In the genomic region with DNA sequence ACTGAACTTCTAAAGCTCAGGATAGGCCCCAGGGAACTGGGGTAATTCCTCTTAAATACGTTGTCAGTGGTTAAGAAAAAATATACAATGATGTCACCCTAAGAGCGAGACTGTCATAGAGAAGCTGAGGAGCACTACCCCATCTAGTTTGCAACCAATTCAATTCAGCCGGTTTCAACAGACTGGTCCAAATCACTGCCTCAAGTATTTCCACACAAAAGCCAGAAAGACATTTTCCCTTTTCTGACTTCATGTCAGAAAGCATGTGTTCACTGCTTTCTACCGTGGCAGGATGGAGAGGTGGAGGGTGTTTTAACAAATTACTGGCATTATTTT, we compare ENCODE assay signal across 9 mouse cellular contexts. TPM values are rescaled to one million over a fixed set of nuclear protein-coding genes. Genes with fewer than 3 reads are reported as not detected.
A peak's percentile ranks its signal among the peaks of the same experiment; 100 is the strongest.
DNase-seq lines count a peak whose midpoint lies in the region; ATAC-seq lines count a peak whose summit lies in the region.
"Had no signal": no experiment of that assay in that cellular context is flagged by ENCODE, and none has a peak within 500 bp of the region (broad histone marks: within the 10 kb centered on the region; RNA-seq: fewer than 3 reads in every experiment).

No protein-coding gene starts in this region.

- H3K27ac ChIP-seq in lung, embryonic 15.5 days: 0 out of 2 replicates have a peak overlapping the region, but pooled peaks have one; percentile 87
- peak overlapping the region; percentile 91; the same call in 1 of the 2 replicates for H3K27ac ChIP-seq in embryonic facial prominence, embryonic 13.5 days
- H3K27ac ChIP-seq in limb, embryonic 13.5 days: peak overlapping the region; percentile 86

- WGBS in lung, embryonic 15.5 days: 3% methylated on average over 4 of the region's 4 CpGs
- WGBS in embryonic facial prominence, embryonic 13.5 days: 1% methylated on average over 4 of the region's 4 CpGs
- 11% methylated on average over 4 of the region's 4 CpGs for WGBS in limb, embryonic 13.5 days

- H3K4me2 ChIP-seq in lung, embryonic 15.5 days: peak overlapping the region; percentile 82
- H3K4me2 ChIP-seq in embryonic facial prominence, embryonic 13.5 days: peak overlapping the region; percentile 69
- peak overlapping the region; percentile 63 for H3K4me2 ChIP-seq in limb, embryonic 13.5 days (replicated peaks)

- peak overlapping the region; percentile 84 for H3K4me3 ChIP-seq in lung, embryonic 15.5 days
- H3K4me3 ChIP-seq in embryonic facial prominence, embryonic 13.5 days: peak overlapping the region; percentile 76
- H3K4me3 ChIP-seq in limb, embryonic 13.5 days: peak overlapping the region; percentile 80

- peaks cover 8% of the 10 kb centered on the region; the same call in 1 of the 2 replicates for H3K4me1 ChIP-seq in lung, embryonic 15.5 days
- H3K4me1 ChIP-seq in embryonic facial prominence, embryonic 13.5 days: peaks cover 15% of the 10 kb centered on the region
- H3K4me1 ChIP-seq in limb, embryonic 13.5 days: peaks cover 17% of the 10 kb centered on the region

- H3K36me3 ChIP-seq in lung, embryonic 15.5 days: no peaks in the 10 kb centered on the region
- no peaks in the 10 kb centered on the region for H3K36me3 ChIP-seq in embryonic facial prominence, embryonic 13.5 days
- H3K36me3 ChIP-seq in limb, embryonic 13.5 days: peaks cover 3% of the 10 kb centered on the region; the same call in 1 of the 2 replicates
- no peaks in the 10 kb centered on the region for H3K36me3 ChIP-seq in splenic B cell, adult 2 months (ENCODE audit: control insufficient read depth, insufficient read depth, low read length, poor library complexity, severe bottlenecking)

- DNase-seq in lung, adult 18-20 months: no peak
- DNase-seq in splenic B cell, adult 2 months (ENCODE audit: low read depth, low spot score): peak; percentile 31
- DNase-seq in gastrocnemius, postnatal 10 days: no peak
- no peak for DNase-seq in right cerebral cortex, adult 18-20 months

- ATAC-seq in lung, embryonic 15.5 days (ENCODE audit: borderline replicate concordance, extremely low read depth, low FRiP score, low TSS enrichment): no peak
- ATAC-seq in embryonic facial prominence, embryonic 13.5 days (ENCODE audit: insufficient number of reproducible peaks, insufficient read depth, low FRiP score, low TSS enrichment, low read depth): no peak
- no peak for ATAC-seq in limb, embryonic 13.5 days (ENCODE audit: low FRiP score, low read depth)
- no peak for ATAC-seq in inflammation-experienced regulatory T-cells, adult 6 months

- peak overlapping the region; percentile 85 for H3K9ac ChIP-seq in lung, embryonic 15.5 days
- peak overlapping the region; percentile 97 for H3K9ac ChIP-seq in embryonic facial prominence, embryonic 13.5 days
- peak overlapping the region; percentile 97 for H3K9ac ChIP-seq in limb, embryonic 13.5 days

- no peaks in the 10 kb centered on the region for H3K9me3 ChIP-seq in lung, embryonic 15.5 days
- no peaks in the 10 kb centered on the region for H3K9me3 ChIP-seq in embryonic facial prominence, embryonic 13.5 days
- H3K9me3 ChIP-seq in limb, embryonic 13.5 days: no peaks in the 10 kb centered on the region

- H3K27me3 ChIP-seq in lung, embryonic 15.5 days: no peaks in the 10 kb centered on the region
- no peaks in the 10 kb centered on the region for H3K27me3 ChIP-seq in embryonic facial prominence, embryonic 13.5 days
- 0 out of 2 replicates have a peak, but pooled peaks cover 4% of the 10 kb centered on the region for H3K27me3 ChIP-seq in limb, embryonic 13.5 days
- H3K27me3 ChIP-seq in splenic B cell, adult 2 months (ENCODE audit: control insufficient read depth, insufficient read depth, low read length, poor library complexity, severe bottlenecking): no peaks in the 10 kb centered on the region

RNA-seq across cellular contexts. Expression of a gene that starts 1.2 kb away (rescaled TPM):
- 91.9 and 97.6 TPM in 2 replicates for polyA plus RNA-seq in lung, embryonic 15.5 days (2015; fragmentation: Nextera tagmentation; extraction: Ambion mirVana)
- polyA plus RNA-seq in embryonic facial prominence, embryonic 13.5 days (2015; fragmentation: Nextera tagmentation; extraction: Ambion mirVana): 108 and 121 TPM in 2 replicates
- 116 and 118 TPM in 2 replicates for polyA plus RNA-seq in limb, embryonic 13.5 days (2015; fragmentation: Nextera tagmentation; extraction: Ambion mirVana)
- polyA plus RNA-seq in inflammation-experienced regulatory T-cells, adult 6 months (2017; shearing (Covaris generic)): 10 to 100 TPM; 36.4 to 48.8 (median 41.0) TPM
- total RNA-seq in gastrocnemius, postnatal 10 days (2021): 10 to 100 TPM; 14.0 to 20.2 TPM

RNA-seq across cellular contexts. Expression of a gene that starts 14.2 kb away (rescaled TPM):
- polyA plus RNA-seq in lung, embryonic 15.5 days (2015; fragmentation: Nextera tagmentation; extraction: Ambion mirVana): 0.21 TPM in 1 of 2 replicates, not detected in the other
- not detected in 2 replicates for polyA plus RNA-seq in embryonic facial prominence, embryonic 13.5 days (2015; fragmentation: Nextera tagmentation; extraction: Ambion mirVana)
- polyA plus RNA-seq in limb, embryonic 13.5 days (2015; fragmentation: Nextera tagmentation; extraction: Ambion mirVana): 0.19 TPM in 1 of 2 replicates, not detected in the other
- not detected for polyA plus RNA-seq in inflammation-experienced regulatory T-cells, adult 6 months (2017; shearing (Covaris generic))
- not detected for total RNA-seq in gastrocnemius, postnatal 10 days (2021)
- total RNA-seq: hematopoietic stem cell, adult 5-6 weeks had no signal

RNA-seq across cellular contexts. Expression of a gene that starts 30.0 kb away (rescaled TPM):
- polyA plus RNA-seq in lung, embryonic 15.5 days (2015; fragmentation: Nextera tagmentation; extraction: Ambion mirVana): not detected in 2 replicates
- polyA plus RNA-seq in embryonic facial prominence, embryonic 13.5 days (2015; fragmentation: Nextera tagmentation; extraction: Ambion mirVana): 0.07 TPM in 1 of 2 replicates, not detected in the other
- polyA plus RNA-seq in limb, embryonic 13.5 days (2015; fragmentation: Nextera tagmentation; extraction: Ambion mirVana): 0.08 TPM in 1 of 2 replicates, not detected in the other
- not detected for polyA plus RNA-seq in inflammation-experienced regulatory T-cells, adult 6 months (2017; shearing (Covaris generic))
- total RNA-seq in gastrocnemius, postnatal 10 days (2021): not detected
- total RNA-seq: hematopoietic stem cell, adult 5-6 weeks had no signal

RNA-seq across cellular contexts. Expression of a gene that starts 54.3 kb away (rescaled TPM):
- 1.7 and 3.4 TPM in 2 replicates for polyA plus RNA-seq in lung, embryonic 15.5 days (2015; fragmentation: Nextera tagmentation; extraction: Ambion mirVana)
- 4.8 and 8.6 TPM in 2 replicates for polyA plus RNA-seq in embryonic facial prominence, embryonic 13.5 days (2015; fragmentation: Nextera tagmentation; extraction: Ambion mirVana)
- 3.5 and 4.3 TPM in 2 replicates for polyA plus RNA-seq in limb, embryonic 13.5 days (2015; fragmentation: Nextera tagmentation; extraction: Ambion mirVana)
- polyA plus RNA-seq in inflammation-experienced regulatory T-cells, adult 6 months (2017; shearing (Covaris generic)): 10 to 100 TPM in 2 of 3 experiments, 1 to 10 TPM in 1; 2.5 to 16.6 (median 13.2) TPM
- under 1 TPM; 0.29 to 0.63 TPM for total RNA-seq in gastrocnemius, postnatal 10 days (2021)
